Mouse (Mus musculus): ENCODE data around the gene Smg6.

Gene Smg6

DNA sequence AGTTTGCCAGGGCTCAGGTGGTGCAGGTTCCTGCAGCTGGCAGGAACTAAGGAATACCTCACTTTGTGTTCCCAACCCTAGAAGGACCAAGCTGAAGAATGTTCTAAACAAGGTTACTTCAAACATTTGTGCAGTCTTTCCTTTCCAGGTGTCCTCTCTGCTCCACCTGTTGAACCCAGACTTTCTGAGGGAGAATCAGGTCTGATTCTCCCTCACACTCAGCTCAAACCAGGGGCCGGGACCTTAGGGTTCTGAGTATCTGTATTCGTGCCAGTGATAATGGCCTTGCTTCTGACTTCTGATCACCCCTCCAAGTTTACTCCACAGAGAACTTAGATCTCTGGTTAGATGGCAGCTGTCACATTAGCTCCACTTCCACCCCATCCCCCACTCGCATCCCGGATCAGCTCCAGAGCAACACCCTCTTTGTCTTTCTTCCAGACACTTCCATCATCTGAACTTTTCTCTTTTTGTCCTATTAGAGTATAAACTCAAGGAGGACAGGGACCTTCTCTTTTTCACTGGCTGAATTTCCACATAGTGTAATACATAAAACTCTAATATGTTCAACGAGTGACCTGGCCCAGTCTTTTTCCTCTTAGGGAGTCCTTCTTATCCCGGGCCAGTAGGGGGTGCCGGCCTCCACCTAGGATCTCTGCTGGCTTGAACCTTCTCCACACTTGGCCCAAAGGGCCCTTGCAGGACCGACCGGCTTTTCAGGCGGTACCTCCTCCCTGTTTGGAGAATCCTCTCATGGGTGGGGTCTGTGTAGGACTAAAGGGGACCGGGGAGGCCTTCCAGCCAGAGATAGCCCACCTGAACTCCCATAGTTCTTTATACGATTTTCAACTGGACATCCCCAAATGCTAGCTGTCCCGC is 267.0 kb downstream of the Smg6 start:
- DNase-seq (ENCODE audit: low spot score), result peak; percentile 87

DNA sequence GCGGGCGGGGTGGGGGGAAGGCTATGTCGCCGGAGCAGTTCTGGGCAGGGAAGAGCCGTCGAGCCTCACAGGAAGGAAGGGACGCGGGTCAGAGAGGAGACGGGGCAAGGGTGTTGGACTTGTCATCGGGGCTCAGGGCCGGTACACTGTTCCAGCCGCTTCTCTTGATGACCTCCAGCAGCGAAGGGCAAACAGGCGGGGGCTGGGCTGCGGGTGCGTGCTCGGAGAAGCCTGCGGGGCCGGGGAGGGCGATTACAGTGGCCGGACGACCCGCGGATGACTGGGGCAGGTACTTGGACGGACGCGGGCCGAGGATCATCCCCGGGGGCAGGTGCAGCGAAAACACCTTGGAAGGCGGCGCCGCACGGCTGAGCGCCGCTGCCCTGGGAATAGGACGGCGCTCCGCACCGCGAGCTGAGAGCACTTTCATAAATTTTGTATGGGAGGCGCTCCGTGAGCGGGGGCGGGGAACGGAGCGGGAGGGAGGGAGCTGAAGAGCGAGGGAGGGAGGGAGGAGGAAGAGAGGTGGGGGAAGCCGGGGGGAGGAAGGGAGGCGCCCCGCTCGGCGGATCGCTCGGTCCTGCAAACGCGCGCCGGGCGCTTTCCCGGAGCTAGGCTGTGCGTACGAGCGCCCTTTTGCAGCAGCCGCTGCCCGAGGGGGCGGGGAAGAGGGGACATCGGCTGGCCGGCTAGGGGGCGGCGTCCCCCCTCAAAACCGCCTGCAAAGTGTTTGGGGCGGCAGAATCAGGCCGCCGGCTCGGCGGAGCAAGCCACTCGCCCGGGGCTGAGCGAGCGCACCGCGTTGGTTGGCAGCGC is 267.8 kb downstream of the Smg6 start, which contains the start of gene Rtn4rl1:
Gene Rtn4rl1, plus strand, starts transcription at position 528 of the 816 bp plus-strand sequence.
- DNase-seq (ENCODE audit: low spot score), result no peak

DNA sequence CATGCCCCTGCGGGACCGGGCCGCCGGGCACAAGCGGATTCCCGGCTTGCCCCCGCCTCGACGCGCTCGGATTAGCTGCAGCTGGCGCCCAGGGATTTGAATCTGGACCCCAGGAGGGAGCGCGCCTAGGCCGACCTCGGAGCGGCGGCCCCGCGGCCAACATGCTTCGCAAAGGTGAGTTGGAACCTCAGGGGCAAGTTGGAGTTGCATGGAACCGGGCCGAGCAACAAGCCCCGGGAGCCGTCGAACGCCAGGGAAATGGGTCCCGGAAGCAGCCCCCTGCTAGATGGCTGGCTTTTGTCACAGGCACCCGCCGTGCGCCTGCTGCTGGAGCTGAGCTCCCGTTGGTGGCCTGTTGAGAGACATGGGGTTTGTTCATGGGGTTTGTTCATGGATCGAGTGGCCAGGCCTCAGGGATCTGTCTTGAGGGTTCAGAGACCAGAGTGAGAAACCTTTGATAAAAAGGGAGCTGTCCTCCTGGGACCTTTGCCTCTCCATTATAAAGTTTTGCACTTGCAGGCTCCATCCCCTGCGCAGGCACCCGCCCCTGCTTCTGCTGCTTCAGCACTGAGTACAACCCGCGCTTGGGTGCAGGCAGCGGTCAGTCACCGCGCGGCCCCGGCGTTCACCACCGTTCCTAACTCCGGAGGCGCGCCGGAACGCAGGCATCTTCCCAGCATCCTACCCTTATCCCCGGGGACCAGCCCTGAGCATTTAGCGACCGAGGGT is 268.7 kb downstream of the Smg6 start:
- DNase-seq (ENCODE audit: low spot score), result no peak

DNA sequence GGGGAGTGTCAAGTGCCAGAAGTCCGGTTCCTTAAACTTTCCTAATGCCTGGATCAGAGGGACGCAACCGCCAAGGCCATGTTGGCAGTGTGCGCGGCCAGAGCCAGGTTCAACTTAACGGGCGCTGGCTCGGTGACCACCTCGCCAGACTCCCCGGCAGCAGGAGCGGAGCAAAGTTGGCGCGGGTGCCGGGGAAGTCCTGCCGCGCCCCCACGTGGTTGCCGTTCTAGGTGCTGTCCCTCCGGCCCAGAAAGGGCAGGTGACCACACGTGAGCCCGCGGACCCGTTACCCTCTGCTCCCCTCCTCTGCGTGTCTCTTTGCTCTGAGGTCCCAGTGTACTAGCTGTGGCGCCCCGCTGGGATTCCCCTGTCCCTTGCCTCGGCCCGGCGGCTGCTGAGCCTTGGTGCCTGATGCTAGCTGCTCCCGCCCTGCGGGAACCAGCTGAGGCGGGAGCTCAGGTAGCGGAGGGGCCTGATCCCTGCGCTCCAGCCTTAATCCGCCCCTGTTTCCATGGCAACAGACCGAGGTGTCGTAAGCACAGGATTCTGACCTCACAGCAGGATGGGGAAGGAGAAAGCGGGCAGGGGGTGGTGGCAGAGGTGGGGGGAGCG is 269.3 kb downstream of the Smg6 start:
- DNase-seq (ENCODE audit: low spot score), result no peak

DNA sequence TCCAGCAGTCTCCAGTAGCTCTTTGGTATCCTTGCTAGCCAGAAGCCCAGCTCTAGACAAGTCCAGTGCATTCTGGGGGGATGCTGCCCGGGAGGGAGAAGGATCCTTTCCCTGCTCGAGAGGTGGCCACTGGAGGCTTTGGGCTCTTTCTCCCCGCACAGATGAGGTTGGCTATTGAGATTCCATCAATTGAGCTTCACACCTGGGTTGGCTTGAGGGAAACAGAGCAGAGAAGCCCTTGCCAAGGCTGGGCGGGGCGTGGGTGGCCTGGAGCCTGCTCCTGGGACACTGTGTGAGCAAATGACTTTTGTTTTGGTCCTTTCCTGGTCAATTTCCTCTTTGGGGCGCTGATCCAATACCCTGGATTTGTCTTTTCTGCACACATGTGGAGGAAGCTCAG is 270.5 kb downstream of the Smg6 start:
- DNase-seq (ENCODE audit: low spot score), result no peak

DNA sequence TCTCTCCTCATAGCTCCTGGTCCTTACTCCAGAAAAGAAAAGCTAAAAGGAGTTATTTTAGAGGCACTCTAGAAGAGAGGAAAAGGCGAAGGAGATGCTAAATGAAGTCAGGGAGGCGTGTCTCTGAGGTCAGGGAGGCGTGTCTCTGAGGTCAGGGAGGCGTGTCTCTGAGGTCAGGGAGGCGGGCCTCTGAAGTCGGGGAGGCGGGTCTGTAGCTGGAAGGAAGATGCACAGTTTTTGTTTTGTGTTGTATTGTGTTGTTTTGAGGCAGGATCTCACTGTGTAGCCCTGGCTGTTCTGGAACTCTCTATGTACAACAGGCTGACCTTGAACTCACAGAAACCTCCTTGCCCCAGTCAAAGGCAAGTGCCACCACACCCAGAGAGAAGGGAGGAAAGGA is 272.3 kb downstream of the Smg6 start:
- DNase-seq (ENCODE audit: low spot score), result no peak

DNA sequence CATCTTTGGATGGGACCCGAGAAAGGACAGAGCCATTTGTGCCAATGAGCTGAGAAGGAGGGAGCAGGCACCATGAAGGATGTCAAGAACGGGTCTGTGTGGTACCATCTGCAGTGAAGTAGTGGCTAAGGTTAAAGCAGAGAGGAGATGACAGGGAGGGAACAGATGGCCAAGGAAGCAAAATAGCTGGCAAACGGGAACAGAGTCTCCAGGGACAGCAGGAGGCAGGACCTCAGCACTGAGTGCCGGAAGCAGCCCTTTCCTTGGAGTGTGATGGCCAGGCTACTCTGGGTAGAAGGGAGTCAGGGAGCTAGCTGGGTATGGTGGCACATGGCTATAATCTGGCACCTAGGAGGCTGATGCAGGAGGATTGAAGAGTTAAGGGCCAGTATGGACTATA is 273.2 kb downstream of the Smg6 start:
- peak; percentile 45 for DNase-seq (ENCODE audit: low spot score)

DNA sequence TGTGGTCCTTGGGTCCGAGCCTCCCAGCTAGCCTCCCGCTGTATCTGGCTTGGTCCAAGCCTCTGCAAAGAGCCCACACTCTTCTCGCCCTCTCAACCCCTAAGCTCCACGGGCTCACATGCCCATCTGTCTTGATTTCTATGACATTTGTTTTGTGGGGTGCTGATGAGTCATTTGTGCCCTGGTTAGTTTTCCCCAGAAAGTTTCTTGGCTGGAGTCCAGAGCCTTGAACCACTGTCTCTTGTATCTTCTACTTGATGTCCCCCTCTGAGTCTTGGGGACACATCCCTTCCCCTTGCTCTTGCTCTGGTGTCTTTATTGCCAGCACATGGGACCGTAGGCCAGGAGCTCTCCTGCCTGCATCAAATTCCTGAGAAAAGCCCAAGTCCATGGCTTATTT is 274.3 kb downstream of the Smg6 start:
- no peak for DNase-seq (ENCODE audit: low spot score)

DNA sequence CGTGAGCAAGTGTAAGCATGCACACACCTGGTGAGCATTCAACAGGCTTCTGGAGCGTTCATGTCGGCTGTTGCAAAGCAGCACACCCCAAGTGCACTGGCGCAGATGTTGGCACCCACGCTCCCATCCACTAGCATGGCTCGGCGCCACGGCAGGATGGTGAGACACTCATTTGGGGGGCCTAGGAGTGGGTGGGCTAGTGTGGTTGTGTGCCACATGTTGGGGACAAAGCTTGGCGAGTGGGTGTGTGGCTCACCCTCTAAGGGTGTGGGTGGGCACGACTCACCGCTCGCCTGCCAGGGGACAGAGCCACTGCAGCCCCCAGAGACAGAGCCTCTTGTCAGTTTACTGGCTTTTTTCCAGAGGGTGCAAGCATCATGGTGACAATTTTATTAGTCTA is 275.3 kb downstream of the Smg6 start:
- no peak for DNase-seq (ENCODE audit: low spot score)

DNA sequence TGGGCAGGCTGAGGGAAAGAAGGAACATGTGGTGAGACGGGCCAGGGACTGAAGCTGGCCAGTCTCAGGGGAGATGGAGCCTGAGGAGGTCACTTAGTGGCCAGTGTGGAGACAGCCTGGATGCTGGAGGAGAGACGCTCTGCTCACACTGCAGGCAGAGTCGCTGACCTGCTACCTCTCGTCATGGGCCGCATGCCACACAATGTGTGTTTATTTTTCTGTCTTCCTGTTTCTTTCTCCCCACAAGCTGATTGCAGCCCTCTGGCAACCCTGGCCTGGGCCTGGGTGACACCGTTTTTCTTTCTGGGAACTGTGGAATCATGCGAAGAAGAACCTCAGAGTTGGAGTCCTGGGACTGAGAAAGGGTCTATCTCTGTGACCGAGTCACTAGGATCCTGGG is 276.1 kb downstream of the Smg6 start:
- DNase-seq (ENCODE audit: low spot score), result peak; percentile 45

DNA sequence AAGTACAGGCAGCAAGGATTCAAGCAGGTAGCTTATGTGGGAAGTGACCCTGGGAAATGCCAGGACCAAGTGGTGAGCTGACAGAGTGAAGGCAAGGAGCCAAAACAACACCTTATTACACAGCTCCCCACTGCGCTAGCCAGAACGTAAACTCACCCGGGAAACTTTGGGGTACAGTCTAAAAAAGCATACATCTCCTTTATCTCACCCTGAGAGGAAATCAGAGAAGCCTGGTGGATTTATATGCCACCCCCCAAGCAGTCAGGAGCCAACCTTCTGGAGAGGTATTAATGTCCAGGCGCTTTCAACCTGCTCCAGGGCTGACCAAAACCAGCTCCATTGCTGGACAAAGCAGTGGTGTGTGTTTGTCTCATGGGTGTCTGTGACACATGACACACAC is 278.3 kb downstream of the Smg6 start:
- no peak for DNase-seq (ENCODE audit: low spot score)

DNA sequence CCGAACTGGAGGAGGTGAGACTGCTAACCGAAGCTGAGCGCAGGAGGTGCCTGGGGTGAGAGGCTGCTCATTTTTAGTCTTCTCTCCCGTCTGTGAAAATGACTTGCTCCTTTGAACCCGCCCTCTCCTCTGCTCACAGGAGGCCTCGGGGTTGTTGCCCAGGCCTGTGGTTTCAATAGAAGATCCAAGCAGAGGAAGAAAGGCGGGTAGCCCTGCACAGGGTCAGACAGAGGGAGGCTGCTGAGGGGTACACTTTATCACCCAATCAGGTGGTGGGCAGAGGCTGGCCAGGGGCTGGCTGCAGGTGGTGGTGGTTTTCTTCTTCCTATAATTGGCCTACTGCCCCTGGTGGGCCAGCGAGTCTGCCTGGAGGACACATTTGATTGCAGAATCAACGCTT is 278.8 kb downstream of the Smg6 start:
- no peak for DNase-seq (ENCODE audit: low spot score)

DNA sequence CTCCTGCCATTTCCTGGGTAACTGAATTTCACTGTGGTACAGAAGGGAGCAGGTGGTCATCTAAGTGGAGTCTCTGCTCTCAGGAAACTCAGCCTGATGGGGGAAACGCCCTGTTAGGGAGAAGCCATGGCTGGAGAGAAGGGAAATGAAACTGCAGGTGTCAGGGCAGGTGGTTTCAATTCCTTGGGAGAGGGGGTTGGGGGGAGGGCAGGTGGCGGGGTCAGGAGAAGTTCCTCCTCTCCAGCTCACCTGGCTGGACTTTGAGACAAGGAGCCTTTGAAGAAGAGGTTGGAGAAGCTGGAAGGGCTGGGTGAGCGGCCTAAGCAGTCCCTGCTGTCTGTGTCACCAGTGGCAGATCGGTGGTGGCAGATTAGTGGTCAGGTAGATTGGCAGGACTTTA is 280.7 kb downstream of the Smg6 start:
- DNase-seq (ENCODE audit: low spot score), result no peak

DNA sequence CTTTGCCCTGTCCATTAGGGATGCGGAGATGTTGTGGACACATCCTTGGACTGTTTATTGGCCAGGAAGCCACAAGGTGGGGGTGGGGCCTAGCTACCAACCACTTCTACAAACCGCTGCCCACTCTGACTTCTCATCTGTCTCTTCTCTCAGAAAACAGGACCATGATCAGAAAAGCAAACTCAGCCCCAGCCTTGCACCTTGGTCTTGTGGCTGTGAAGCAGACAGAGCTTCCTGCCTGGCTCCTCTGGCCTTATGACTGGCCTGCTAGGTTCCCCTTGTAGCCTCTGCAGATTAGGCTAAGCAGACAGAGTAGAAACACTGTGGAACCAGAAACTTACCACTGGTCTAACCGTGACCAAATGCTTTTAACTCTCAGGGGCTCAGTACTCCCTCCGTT is 283.7 kb downstream of the Smg6 start:
- DNase-seq (ENCODE audit: low spot score), result no peak

DNA sequence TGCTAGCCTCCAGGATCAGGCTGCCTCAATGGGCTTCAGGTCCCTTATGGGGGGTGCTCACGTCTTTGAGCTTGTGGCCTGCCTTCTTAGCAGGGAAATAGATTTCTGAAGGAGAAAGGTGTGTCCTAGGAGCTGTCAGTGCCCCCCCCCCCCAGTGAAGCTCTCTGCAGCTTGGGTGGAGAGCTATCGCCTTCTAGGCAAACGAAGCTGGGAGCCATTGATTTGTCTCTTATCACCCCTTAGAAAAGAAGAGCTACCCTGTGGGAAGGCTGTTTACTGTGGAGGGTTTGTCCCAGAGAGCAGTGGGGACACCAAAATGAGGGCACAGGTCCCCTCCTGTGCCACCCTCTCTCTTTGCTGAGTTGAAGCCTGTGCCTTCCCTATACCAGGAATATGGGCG is 284.5 kb downstream of the Smg6 start:
- no peak for DNase-seq (ENCODE audit: low spot score)

DNA sequence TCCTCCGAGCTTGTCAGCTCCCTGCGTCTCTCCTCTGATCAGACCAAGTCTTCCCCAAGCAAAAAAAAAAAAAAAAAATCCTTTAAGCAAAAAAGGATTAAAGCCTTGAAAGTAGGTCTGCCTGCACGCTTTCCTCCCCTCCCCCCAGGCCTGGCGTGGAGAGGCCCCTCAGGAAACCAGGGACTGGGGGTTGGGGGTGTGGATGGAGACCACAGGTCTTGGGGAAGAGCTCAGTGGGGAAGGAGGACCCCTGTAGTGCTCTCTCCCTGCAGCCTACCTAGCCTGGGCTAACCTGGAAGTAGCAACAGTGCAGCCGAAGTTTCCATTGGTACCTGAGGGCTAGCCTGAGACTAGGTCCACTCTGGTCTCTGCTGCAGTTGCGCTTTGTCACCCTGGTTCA is 285.1 kb downstream of the Smg6 start:
- no peak for DNase-seq (ENCODE audit: low spot score)

DNA sequence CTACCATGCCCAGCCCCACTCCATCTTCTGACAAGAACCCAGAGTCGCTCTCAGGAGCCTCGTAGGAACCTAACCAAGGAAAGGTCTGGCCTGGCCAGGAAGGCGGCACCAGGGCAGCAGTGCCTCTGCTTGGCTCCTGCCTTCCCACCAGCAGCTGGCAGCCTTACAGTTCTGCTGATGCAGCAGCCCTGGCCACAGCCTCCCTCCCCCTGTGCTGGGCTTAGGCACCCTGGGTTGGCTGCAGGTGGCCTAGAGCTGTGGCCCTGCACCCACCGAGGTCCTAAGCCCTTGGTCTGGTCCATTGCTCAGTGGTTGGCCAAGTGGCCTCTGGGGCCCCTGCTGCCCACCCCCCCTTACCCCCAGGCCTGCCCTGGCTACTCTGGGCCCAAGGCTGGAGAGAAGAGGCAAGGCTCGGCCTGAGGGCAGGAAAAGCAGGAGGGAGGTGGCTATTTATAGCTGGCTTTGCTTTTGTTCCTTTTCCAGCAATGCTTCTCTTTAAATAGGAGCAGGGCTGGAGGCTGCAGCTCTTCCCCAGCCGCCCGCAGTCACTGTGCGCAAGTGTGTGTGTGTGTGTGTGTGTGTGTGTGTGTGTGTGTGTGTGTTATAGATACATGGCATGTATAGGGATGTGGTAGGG is 286.5 kb downstream of the Smg6 start:
- DNase-seq (ENCODE audit: low spot score), result peak; percentile 21

DNA sequence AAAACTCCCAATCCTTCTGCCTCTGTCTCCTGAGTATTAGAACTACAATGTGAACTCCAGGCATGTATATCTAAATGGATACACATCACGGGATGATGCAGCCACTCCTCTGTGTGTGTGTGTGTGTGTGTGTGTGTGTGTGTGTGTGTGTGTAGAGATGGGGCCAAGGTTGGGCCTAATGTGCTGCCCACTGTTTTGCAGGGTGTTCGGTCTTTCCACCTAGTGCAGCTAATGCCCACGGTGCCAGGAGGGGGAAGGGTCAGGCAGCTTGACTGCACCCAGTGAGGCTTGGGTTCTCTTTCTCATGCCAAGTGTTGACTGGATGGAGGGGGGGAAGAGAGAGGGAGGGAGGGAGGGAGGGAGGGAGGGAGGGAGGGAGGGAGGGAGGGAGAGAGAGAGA is 287.3 kb downstream of the Smg6 start:
- peak; percentile 21 for DNase-seq (ENCODE audit: low spot score)

DNA sequence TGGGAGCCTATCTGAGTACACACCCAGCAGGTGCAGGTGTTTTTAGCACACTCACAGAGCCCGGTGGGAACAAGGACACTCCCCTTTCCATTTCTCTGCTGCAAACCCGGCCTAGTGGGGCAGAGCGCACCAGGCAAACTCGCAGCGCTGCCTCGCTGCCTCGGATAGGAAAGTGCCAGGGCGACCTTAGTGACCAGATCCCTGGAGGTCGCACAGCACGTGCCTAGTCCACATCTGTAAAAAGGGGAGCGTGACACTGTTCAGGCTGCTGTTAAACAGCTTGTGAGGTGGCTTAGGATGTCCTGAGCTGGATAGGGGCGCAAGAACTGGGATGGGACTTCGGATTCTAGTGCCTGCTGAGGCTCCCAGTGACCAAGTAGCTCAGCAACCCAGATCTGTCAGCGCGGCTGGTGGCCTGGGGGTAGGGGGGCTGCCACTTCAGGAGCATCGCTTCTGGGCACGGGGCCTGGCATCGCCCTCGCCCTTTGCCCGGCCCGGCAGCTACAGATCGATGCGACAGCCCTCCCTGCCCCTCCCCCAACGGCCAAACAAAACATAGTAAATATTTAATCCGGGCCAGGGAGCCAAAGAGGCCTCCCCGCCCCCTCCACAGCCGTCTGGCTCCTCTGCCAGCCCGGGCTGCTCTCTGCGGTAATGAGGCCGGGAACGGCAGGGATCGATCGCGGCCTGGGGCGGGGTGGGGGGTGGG is 287.9 kb downstream of the Smg6 start:
- no peak for DNase-seq (ENCODE audit: low spot score)
